Mouse (Mus musculus) olfactory bulb, adult 2 months (tissue): ENCODE results near the gene Prima1.

ENCODE experiments used
- CTCF ChIP-seq: fragments of 200-500 bp; IDR thresholded peaks from 2 replicates; pipeline ENCODE4 v1.5.1; 2012; ENCODE audit warnings: low read depth, mild to moderate bottlenecking, low read length, moderate library complexity; ENCODE audit not compliant: insufficient read depth
- POLR2A ChIP-seq: fragments of 200-500 bp; IDR thresholded peaks from 2 replicates; pipeline ENCODE4 v1.6.1; 2012; ENCODE audit warnings: mild to moderate bottlenecking, low read depth, low read length, moderate library complexity; ENCODE audit not compliant: insufficient read depth

- no peak for TF ChIP-seq CTCF
- TF ChIP-seq POLR2A, result no peak
These were observed 27.7 kb downstream of the Prima1 start for GRCm38 (mm10) chr12:103214270-103214669.
